Mouse (Mus musculus): ENCODE data around the gene 9330161L09Rik.

Gene 9330161L09Rik

DNA sequence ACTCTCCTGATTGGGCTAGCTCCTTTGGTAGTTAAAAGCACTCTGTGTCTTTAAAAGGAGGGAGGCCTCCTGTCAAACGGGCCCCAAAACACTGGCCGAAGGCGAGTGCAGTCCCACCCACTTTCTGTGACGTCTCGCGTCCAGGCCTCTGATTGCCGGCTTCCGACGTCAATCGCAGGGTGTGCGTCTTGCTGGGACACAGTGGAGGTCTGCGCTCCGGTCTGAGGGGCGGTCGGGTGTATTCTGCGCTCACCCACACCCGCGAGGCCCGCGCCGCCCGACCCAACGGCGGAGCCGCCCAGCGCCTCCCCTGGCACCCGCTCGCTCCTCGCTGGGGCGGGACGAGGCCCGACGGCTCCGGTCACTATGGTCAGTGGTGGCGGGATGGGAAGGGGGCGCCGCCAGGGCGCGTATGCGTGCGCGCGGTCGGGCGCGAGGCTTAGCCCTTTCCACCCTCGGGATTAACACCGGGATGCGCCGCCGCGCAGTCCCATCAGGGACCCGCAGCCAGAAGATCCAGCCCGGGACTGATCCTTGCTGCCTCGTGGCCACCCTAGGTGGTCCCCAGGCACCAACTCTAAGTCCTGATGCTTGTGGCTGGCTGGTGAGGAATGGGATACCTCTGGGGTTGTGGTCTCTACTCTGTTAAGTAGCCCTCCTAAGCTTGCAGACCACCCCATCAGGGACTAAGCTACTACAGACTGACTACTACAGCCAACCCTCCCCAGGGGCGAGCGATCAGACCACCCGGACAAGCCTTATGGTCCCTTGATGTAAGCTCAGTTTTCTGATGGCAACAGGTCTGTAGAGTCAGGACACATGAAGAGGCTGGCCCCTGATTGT, 18.9 kb downstream of the 9330161L09Rik start, which contains the start of gene Otub2:
Gene Otub2 (plus strand): TSS at position 178 of the 843 bp plus-strand sequence.
- peak; percentile 96 to 97 for DNase-seq

DNA sequence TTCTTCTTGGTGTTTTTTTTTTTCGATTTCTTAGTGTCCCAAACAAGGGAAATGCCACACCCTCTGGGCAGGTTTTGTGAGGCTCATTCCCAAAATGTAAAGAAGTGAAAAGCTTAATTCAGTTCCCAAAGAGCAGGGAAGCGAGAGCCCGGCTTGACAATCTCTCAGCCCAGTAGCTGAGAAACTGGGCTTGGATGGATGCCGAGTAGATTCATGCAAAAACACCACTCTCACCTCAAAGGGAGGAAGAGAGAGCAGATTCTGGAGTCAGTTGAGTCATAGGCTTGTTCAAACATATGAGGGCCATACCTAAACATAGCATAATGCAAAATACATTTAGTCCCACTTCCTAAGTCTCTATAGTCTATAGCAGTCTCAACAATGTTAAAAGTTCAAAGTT, 27.4 kb downstream of the 9330161L09Rik start:
- DNase-seq, result no peak

GRCm38 (mm10) chr12:103376774-103377173, 30.8 kb downstream of the 9330161L09Rik start:
- DNase-seq, result no peak

DNA sequence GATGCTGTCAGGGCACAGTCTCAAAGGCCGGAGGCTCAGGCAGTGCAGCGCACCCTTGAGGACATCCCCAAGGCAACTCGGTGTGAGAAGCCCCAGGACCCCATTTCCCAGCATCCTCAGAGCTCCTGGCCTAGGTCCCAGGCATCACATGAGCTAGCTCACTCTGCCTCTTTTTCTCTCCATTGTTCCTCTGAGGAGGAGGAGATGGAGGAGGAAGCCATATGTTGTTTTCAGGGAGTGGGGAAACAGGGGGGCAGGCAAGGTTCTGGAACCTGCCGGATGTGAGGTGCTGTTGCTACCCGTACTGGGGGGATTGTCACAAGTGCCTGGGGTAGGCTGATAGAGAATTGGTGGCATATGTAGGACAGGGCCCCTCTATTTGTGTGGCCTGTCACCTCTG, 31.5 kb downstream of the 9330161L09Rik start:
- DNase-seq, result no peak

GRCm38 (mm10) chr12:103373530-103374236, 33.9 kb downstream of the 9330161L09Rik start:
- no peak for DNase-seq

GRCm38 (mm10) chr12:103371711-103372110, 35.9 kb downstream of the 9330161L09Rik start:
- DNase-seq, result peak; percentile 47 to 57

GRCm38 (mm10) chr12:103370861-103371260, 36.8 kb downstream of the 9330161L09Rik start:
- DNase-seq, result no peak

GRCm38 (mm10) chr12:103368777-103369176, 38.8 kb downstream of the 9330161L09Rik start:
- DNase-seq, result no peak

GRCm38 (mm10) chr12:103368326-103368669, 39.3 kb downstream of the 9330161L09Rik start:
- no peak for DNase-seq

- DNase-seq, result peak; percentile 60 to 66
These were observed 39.8 kb downstream of the 9330161L09Rik start for GRCm38 (mm10) chr12:103367620-103368325.

GRCm38 (mm10) chr12:103367171-103367570, 40.4 kb downstream of the 9330161L09Rik start:
- no peak for DNase-seq

DNA sequence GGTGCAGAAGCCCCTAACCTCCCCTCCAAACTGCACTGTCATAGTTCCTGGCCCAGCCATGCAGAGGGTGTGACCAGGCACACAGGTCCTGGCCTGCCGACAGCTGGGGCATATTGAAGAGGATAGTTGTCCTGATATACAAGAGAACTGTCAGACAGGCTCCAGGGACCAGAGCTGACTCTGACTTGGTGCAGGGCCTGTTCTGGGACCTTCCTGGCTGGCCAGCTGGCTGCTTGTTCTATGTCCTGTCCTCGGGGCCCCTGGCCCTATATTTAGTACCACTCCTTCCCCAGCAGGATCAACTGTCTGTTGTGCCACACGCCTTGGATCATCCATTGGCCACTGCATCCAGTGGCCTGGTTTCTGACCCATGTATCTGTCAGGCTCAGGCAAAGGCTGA, 45.3 kb downstream of the 9330161L09Rik start:
- DNase-seq, result no peak

DNA sequence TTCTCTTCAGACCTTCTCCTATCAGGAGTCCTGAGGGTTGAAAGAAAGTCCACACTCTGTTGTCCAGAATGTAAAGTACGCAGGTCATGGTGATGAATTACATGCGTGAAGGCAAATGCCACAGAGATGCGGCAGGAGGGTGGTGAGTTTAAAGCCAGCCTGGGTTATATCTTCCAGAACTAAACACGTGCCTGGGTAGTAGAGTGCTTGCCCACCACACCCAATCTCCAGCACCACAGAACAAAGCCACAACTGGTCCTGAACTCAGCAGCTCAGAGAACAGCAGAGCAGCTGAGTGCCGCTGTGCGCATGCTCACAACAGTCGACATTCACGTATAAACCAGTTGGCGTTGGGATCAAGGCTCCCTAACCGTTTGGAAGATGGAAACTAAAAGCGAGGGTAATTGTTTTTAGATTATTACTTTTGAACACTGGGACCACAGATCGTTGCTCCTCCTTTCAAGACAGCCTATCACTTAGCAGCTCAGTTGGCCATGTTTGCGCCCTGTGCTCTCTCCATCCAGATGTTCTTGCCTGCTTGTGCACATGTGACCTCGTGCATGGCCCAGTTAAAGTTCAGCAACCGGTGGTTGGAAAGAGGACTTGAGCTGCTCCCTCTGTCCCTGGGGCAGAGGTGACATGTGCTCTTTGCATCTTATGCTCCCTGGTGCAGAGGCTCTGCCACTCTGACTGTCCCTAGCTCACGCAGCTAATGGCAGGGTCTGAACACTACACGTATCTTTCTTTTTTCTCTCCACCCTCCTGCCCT, 45.9 kb downstream of the 9330161L09Rik start:
- no peak for DNase-seq

DNA sequence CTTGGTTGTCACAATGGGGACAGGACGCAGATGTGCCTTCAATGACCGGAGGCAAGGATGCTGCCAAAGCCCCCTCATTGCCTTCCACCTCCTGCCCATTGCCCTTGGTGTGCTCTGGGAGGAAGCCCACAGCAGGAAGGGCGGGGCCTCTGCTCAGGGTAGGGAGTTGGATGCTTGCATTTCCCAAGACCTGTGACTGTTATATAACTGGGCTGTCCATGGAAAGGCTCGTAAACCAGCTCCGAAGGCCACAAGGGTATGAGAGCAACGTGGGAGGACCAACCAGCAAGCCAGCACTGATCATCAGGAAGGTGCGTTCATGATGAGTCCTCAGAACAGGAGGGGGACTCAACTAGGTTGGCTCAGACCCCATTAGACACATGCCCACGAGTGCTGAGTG, 46.8 kb downstream of the 9330161L09Rik start:
- no peak for DNase-seq

DNA sequence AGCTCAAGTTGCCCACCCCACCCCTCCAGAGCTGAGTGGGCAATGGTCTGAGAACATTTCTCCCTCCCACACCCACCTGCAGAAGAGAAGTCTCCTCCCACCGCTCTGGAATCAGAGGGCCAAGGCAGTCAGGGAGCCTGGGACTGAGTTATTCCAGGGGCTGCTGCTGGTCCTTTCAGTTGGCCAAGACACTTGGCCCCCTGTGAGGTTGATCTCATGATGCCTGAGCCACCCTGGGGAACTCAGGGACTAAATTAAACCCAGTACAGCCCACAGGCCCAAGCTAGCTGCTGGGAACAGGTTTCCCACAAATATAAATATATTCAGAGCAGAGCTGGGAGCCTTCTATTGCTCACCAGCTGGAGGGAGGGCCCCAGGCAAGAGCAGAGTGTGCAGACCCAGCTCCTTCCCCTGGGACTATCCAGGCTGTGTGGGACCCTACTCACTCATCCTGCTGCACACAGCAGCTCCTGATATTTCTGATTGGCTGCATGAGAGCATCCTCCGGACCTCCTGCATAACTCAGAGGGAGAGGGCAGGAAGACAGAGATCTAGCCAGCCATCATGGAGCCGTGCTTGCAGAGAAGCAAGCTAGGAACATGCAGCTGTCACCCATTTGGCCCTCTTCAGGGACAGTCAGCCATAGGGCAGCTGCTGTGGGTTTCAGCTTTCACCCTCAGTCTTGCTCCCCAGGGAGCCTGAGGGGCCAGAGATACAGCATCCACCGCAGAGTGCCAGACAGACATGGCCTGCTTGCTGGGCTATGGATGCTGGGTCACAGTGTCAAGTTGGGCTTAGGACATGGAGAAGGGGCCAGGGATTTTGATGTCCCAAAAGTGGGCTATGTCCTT, 48.4 kb downstream of the 9330161L09Rik start:
- DNase-seq, result no peak

- no peak for DNase-seq
These were observed 49.4 kb downstream of the 9330161L09Rik start for GRCm38 (mm10) chr12:103358216-103358615.
